Mouse (Mus musculus) adipocyte (in vitro differentiated cells): ENCODE data around the gene P2rx1.
A peak's percentile ranks its signal among the peaks of the same experiment; 100 is the strongest.

ENCODE experiments used
- DNase-seq: peaks from one replicate; pipeline ENCODE4 v3.0.0-alpha.2; 2016; ENCODE audit warnings: low spot score

P2rx1 gene

GRCm38 (mm10) chr11:72987807-72988206, 11.1 kb upstream of the P2rx1 start:
- DNase-seq: no peak

DNA sequence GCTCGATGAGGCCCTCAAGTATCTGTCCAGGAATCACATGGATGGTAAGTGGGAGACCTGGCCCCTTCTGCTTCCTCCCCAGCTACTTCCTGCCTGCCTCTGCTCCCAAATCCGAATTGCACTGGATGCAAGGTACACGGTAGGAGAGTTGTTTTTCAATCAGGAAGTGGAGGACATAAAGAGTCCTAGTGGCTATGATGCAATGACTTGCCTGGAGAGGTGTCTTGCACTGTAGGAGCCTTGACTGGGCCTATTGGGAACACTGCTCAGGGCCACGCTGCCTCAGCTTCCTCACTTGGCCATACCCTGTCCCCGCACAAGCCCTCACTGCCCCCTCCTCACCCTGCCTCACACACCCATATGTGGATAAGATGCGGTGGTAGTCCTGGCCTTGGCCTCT, 9.9 kb upstream of the P2rx1 start:
- DNase-seq: no peak

DNA sequence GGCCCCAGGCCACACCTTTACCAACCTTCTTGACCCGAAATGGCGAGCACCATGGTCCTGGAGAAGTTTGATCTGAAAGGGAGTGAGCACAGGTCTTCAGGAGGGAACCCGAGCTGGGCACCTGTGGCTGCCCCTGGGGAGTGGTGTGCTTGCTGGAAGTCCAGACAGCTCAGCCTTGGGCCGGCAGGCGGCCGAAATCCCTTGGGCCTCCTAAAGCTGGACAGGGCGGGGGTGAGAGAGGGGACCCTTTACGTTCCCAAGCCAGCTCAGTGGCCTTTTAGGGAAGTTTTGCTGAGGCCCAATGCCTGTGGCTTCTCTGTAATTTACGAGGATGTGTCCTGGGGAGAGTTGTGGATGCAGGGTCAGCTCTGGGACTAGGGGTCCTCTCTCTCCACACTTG, 8.2 kb upstream of the P2rx1 start:
- no peak for DNase-seq

- no peak for DNase-seq
Measured at GRCm38 (mm10) chr11:72991961-72992360, 6.9 kb upstream of the P2rx1 start.

GRCm38 (mm10) chr11:72996346-72996745, 2.6 kb upstream of the P2rx1 start:
- DNase-seq: no peak

- DNase-seq: no peak
Measured at GRCm38 (mm10) chr11:72996781-72997180, 2.1 kb upstream of the P2rx1 start.

GRCm38 (mm10) chr11:72997529-72998326, 1.2 kb upstream of the P2rx1 start:
- no peak for DNase-seq

GRCm38 (mm10) chr11:73001029-73001428, 2.1 kb downstream of the P2rx1 start:
- peak; percentile 81 for DNase-seq

- peak; percentile 87 for DNase-seq
Measured at GRCm38 (mm10) chr11:73006377-73006776, 7.5 kb downstream of the P2rx1 start.

DNA sequence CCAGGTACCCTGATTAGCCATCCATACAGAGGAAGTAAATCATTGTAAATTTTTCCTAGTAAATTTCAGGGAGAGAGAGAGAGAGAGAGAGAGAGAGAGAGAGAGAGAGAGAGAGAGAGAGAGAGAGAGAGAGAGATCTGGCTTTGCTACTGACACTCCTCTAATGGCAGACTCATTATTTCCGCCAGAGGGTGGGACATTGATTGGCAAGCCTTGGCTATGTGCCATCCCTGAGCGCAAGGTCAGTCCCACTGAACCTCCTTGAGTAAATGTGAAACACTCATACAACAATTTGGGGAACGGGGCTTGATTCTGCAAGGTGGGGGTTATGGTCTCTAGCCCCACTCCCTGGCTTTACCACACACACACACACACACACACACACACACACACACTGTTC, 8.2 kb downstream of the P2rx1 start:
- DNase-seq: no peak

DNA sequence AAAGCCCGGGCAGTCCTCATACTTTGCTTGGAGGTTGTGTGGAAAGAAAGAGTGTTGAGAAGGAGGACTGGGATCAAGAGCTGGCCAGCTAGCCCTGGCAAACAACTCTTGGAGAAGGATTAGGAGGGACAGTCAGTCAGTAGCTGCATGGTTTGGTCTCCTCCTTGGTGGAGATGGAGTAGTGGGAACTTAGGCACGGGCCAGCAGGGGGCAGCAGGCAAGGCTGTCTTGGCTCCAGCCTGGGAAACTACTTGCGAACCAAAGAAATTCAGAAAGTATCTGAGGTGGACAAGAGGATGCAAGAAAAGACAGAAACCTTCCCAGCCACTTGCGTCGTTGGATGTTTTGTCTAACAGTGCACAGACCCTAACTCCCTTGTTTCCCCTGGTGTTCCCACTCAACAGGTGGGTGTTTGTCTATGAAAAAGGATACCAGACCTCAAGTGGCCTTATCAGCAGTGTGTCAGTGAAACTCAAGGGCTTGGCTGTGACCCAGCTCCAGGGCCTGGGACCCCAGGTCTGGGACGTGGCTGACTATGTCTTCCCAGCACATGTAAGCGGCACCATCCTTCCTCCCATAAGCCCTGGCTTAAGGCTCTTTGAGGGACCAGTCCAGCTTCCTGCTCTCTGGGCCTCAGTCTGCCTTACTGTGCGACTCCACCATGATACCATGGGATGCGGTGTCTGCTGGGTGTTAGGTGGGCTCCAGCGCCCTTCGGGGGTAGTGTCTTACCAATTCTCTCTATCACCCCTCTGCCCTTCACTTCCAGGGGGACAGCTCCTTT, 9.0 kb downstream of the P2rx1 start:
- peak; percentile 72 for DNase-seq

- DNase-seq: no peak
Measured at GRCm38 (mm10) chr11:73008826-73009225, 9.9 kb downstream of the P2rx1 start.

GRCm38 (mm10) chr11:73009531-73010274, 10.8 kb downstream of the P2rx1 start:
- DNase-seq: no peak

DNA sequence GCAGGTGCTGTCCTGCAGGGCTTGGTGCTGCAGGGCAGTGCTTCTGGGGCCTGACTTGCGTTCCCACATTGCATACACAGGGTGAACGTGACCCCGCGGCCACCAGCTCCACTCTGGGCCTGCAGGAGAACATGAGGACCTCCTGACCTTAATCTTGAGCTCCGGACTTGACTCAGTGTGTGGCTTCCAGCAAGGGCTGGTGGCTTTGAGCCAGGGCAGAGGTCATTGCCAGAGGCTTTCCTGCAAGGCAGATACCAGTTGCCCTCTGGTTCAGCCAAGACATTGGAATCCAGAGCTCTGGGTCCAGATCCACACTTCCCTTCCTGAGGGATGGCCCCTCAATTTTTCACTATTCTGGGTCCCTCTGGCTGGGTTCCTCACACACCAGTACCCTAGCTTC, 15.1 kb downstream of the P2rx1 start:
- DNase-seq: peak; percentile 76

GRCm38 (mm10) chr11:73014831-73015344, 16.0 kb downstream of the P2rx1 start:
- peak; percentile 70 for DNase-seq

DNA sequence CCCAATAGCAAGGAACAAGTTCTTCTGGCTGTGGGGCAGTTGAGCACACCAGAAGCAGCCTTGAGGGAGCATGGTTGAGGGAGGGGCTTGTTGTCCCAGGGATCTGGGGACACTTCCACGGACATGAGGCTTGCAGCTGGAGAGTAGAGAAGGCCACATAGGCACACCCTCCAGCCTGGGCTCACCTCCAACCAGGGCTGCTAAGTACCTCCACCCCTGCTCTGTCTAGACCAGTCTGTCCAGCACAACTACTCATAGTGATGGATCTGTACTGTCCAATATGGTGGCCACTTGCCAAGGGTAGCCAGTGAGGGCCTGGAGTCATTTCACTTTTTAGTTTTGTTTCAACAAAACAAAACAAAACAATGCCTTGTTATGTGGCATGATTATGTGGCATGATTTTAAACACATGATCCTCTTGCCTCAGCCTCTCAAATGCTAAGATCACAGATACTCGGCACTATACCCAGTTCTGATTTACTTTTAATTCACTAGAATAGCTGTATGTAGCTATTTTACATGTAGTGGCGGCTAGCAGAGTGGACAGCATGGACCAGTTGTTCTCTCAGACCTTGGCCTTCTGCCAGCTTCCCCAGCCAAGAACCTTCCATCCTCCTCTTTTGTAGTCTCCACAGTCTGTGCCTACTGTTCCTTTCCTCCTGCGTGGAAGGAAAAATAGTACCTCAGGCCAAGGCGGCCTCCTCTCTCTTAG, 16.6 kb downstream of the P2rx1 start:
- peak; percentile 77 for DNase-seq

- DNase-seq: no peak
Measured at GRCm38 (mm10) chr11:73016103-73016420, 17.2 kb downstream of the P2rx1 start.

- DNase-seq: peak; percentile 79
Measured at GRCm38 (mm10) chr11:73018471-73019146, 19.7 kb downstream of the P2rx1 start, which contains the start of gene Camkk1. Camkk1 (plus strand) TSS chr11:73019008.

DNA sequence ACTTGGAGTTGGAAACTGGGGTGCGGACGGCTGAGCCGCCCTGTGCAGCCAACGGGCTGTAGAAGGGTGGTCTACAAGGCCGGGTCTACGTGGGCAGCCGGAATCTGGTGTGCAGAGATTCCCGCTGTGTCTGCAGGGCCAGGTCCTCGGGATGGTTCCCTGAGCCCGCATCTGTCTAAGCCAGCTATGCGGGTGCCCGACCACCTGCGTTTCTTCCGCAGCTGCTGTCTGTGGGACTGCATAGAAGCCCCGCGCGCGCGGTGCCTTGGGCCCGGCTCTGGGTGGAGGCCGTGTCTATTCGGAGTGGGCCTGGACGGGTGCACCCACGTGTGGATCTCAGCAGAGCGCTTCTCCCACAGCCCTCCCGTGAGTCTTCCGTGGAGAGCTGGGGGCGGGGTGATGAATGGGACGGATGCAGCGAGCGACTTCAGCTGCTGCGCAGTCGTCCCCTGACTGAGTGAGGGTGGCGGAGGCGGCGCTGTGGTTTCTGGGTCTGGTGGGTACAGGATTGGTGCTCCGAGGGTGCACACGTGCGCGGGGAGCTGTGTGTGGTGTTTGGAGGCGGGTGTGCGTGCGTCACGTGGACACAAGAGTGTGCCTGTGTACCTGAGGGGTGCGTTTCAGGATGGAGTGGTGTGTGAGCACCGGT, 20.4 kb downstream of the P2rx1 start:
- no peak for DNase-seq

GRCm38 (mm10) chr11:73020953-73021800, 22.3 kb downstream of the P2rx1 start:
- DNase-seq: no peak
